Mouse (Mus musculus) forelimb bud, embryonic 11.5 days (tissue): ENCODE measurements around the gene Ttc39b.
A peak's percentile ranks its signal among the peaks of the same experiment; 100 is the strongest.

Experiments used
- DNase-seq: peaks from one replicate; pipeline ENCODE4 v3.0.0-alpha.2; 2012; ENCODE audit warnings: low read depth, low spot score

Ttc39b gene

GRCm38 (mm10) chr4:83186448-83186847, 137.6 kb downstream of the Ttc39b start:
- no peak for DNase-seq

DNA sequence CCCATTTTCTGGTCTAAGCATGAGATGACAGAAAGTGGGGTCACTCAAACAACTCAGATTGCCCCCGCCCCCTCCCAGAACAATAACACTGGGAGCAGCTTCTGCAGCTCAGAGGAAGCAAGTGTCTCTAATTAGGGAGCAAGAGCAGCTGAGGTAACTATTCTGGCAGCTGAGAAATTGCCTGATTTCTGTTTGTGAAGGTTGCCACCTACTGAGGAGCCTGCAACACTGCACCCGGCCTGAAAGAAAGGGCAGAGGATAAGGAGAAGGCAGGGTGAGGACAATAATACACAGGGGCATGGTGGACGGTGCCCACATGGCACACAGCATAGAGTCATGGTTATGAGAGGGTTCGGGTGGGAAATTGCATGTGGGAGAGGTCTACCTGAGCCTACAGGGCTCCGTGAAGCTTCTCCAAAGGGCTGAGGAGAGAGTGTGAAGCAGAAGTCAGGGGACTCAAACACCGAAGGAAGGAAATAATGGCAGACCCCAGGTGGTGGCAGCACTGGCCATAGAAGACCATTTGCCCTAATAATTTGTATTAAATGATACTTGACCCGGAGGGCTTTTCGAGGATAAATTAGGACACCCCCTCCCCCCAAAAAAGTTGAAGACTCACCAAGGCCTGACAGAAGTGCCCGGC, 140.6 kb downstream of the Ttc39b start:
- DNase-seq = peak; percentile 71

DNA sequence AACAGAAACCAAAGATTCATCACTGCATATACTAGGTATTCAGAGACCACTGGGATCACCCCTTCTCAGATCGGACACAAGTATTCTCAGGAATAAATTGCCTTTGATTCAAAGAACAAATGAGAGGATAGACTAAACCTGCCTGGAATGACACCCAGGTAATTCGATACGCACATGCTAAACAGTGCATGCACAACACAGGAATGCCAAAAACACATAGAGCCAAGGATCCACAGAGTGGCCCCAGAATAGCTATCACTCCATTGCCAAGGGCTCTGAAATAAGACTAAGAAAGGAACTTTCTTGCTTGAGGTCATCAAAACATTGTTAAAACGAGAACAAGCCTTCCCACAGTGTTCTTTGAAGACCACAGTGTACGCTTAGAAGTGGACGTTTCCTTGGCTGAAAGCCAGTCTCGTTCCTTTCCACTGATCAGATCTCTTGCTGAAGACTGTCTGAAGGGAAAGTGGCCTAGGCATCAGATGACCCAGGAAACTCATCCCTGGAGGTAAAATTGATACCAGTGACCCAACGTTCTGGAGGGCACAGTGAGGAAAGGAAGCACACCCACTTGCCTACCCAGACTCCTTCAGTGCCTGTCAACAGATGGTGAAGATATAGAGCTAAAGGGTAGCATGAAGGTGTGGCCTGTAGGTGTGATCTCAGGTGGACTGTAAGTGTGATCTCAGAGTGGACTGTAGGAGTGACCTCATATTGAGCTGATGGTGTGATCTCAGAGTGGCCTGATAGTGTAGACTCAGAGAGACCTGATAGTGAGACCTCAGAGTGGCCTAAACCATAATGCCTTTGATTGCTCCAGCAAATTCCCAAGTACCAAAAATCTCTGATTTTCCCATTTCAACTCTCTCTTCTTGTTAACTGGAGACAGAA, 141.6 kb downstream of the Ttc39b start:
- DNase-seq = no peak

GRCm38 (mm10) chr4:83177471-83177870, 146.6 kb downstream of the Ttc39b start:
- no peak for DNase-seq

- no peak for DNase-seq
These were observed 149.1 kb downstream of the Ttc39b start for GRCm38 (mm10) chr4:83174946-83175345.

- peak; percentile 73 for DNase-seq
These were observed 151.8 kb downstream of the Ttc39b start for GRCm38 (mm10) chr4:83172278-83172677.

GRCm38 (mm10) chr4:83170741-83171140, 153.3 kb downstream of the Ttc39b start:
- DNase-seq = no peak
